Mouse (Mus musculus) forebrain, embryonic 10.5 days (tissue): ENCODE results near the gene Ppm1j. TPM values are rescaled to one million over a fixed set of nuclear protein-coding genes. Genes with fewer than 3 reads are reported as not detected.

ENCODE experiments used
- DNase-seq: peaks from one replicate; pipeline ENCODE4 v3.0.0-alpha.2; 2017; ENCODE audit warnings: low spot score; ENCODE audit errors: extremely low spot score
- H3K27ac ChIP-seq: fragments of 300-500 bp; sonication (generic); 2 replicates; pipeline ENCODE4 v1.5.1; 2016; ENCODE audit warnings: mild to moderate bottlenecking
- H3K27me3 ChIP-seq: fragments of 300-500 bp; sonication (generic); 2 replicates; pipeline ENCODE4 v1.6.1; 2016; ENCODE audit warnings: mild to moderate bottlenecking; ENCODE audit not compliant: poor library complexity, severe bottlenecking
- H3K36me3 ChIP-seq: fragments of 300-500 bp; sonication (generic); replicated peaks from 2 replicates; pipeline ENCODE4 v1.6.1; 2016; ENCODE audit warnings: mild to moderate bottlenecking, moderate library complexity
- H3K4me1 ChIP-seq: fragments of 300-500 bp; sonication (generic); 2 replicates; pipeline ENCODE4 v1.6.1; 2016
- H3K4me3 ChIP-seq: fragments of 300-500 bp; sonication (generic); 2 replicates; pipeline ENCODE4 v1.5.1; 2016; ENCODE audit warnings: mild to moderate bottlenecking, moderate library complexity
- H3K9me3 ChIP-seq: fragments of 300-500 bp; sonication (generic); 2 replicates; pipeline ENCODE4 v1.6.1; 2016; ENCODE audit warnings: mild to moderate bottlenecking, moderate library complexity
- WGBS: fragments of 180-500 bp; shearing (Covaris S2); methylation state at CpG from one replicate; pipeline ENCODE4 v1.1.7; 2016; 5-methylcytosine and 5-hydroxymethylcytosine counted together
- polyA plus RNA-seq: library from polyadenylated mRNA; unstranded; fragments of >200 nt; fragmentation: Nextera tagmentation; extraction: Ambion mirVana; gene quantifications from 2 replicates; pipeline ENCODE4 v1.2.1, GENCODE M21; 2016

The Ppm1j gene
- polyA plus RNA-seq, 1 experiment from 2014 or later = 1.6 TPM

DNA sequence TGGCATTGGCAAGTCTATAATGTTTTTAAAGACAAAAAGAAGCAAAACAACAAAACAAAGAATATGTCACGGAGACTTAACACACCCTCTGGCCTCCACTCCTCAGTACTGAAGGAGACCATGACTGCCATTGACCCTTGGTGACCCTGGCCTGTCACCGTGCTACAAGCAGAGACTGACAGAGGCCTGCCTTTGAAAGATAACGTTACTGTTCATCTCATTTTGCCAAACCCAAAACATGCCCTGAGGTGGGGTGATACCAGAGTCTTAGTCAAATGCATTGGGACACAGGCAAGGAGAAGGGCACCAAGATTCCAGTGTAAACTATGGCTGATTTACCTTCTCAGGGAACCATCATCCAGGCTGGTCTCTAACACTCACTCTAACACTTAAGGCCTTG is 11.7 kb upstream of the Ppm1j start:
- peaks cover 10% of the 10 kb centered on the region; the same call in 1 of the 2 replicates for H3K4me1 ChIP-seq
- H3K27me3 ChIP-seq = peaks cover 31% of the 10 kb centered on the region
- no peaks in the 10 kb centered on the region for H3K36me3 ChIP-seq
- WGBS = 67% methylated on average over 3 of the region's 3 CpGs
- no peak for DNase-seq
- no peaks in the 10 kb centered on the region for H3K9me3 ChIP-seq
- H3K4me3 ChIP-seq = no peak overlapping the region
- H3K27ac ChIP-seq = no peak overlapping the region

DNA sequence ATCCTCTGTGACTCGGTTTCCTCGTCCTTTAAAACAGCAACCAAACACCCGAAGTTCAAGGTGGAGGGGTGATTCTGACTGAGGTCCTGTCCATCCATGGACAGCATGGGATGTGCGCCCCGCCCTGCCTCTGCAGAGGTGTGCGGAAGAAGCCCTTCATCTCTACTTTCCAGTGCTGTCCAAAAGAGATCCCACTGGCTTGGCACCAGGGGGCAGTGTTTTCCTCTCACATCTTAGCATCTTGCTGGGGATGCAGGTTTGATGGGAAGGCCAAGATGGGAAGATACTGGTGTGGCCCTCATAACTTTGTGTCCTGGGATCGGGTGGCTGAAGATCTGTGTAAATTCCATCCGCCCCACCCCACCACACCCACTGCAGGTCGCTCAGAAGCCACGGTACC is 10.8 kb upstream of the Ppm1j start:
- Histone ChIP-seq H3K27ac (no peak overlapping the region), H3K4me3 (no peak overlapping the region), H3K36me3 (no peaks in the 10 kb centered on the region), H3K27me3 (peaks cover 33% of the 10 kb centered on the region), H3K9me3 (no peaks in the 10 kb centered on the region), H3K4me1 (peaks cover 10% of the 10 kb centered on the region; the same call in 1 of the 2 replicates)
- WGBS = 58% methylated on average over 10 of the region's 10 CpGs
- no peak for DNase-seq

DNA sequence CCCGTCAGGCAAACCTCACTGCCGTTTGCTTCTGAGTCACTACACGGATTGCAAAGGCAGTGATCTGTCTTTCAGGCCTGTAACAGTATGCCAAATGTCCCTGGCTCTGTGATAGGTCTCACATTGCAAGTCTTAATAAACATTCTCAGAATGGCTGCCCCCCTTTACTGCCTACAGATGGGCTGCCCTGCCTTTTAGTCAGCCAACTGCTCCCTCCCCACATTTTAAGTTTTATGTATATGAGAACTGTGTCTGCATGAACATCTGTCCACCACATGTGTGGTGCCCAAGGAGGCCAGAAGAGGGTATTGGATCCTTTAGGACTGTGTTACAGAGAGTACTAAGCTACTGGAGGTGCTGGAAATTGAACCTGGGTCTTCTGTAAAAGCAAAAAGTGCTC is 9.9 kb upstream of the Ppm1j start:
- H3K27me3 ChIP-seq = peaks cover 38% of the 10 kb centered on the region
- no peak for DNase-seq
- no peaks in the 10 kb centered on the region for H3K36me3 ChIP-seq
- H3K9me3 ChIP-seq = no peaks in the 10 kb centered on the region
- no peak overlapping the region for H3K27ac ChIP-seq
- 85% methylated on average over 3 of the region's 3 CpGs for WGBS
- no peak overlapping the region for H3K4me3 ChIP-seq
- H3K4me1 ChIP-seq = peaks cover 10% of the 10 kb centered on the region; the same call in 1 of the 2 replicates

DNA sequence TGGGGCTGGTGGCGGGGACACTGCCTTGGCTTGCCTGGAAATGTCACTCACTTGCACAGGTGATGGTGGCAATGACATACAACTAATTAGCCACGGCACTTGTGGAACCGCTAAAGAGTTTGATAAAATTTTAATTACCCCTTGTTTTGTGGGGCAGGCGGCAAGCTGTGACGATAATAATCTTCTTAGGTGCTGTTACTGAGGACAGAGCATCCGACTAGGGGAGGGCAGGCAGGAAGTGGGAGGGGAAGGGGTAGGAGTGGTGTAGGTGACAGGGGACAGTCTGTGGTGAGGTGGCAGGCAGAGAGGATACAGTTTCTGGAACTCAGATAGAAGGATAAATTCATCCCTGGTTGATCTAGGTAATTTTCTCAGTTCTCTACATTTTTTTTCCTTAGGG is 9.4 kb upstream of the Ppm1j start:
- H3K4me3 ChIP-seq = no peak overlapping the region
- H3K36me3 ChIP-seq = no peaks in the 10 kb centered on the region
- H3K9me3 ChIP-seq = no peaks in the 10 kb centered on the region
- H3K4me1 ChIP-seq = peaks cover 13% of the 10 kb centered on the region; the same call in 1 of the 2 replicates
- H3K27ac ChIP-seq = no peak overlapping the region
- H3K27me3 ChIP-seq = peaks cover 44% of the 10 kb centered on the region
- no peak for DNase-seq
- 66% methylated on average over 6 of the region's 6 CpGs for WGBS

DNA sequence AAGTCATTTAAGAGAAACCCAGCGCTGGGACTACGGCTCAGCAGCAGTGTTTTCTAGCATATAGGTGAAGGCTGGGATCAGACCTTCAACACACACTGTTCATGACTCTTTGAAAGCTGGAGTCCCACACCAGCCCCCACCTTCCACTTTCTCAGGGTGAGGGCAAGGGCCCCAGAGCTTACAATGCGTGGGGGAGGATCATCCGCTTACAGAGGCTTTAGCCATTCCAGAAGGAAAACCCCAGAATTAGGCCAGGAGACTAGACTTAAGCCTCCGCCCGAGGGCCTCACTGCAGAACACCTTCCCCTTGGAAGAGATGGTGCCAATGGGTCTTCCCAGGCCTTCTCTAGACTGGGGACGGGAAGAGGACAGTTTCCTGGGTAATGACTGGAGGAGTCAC is 7.6 kb upstream of the Ppm1j start:
- peaks cover 62% of the 10 kb centered on the region for H3K27me3 ChIP-seq
- no peak overlapping the region for H3K27ac ChIP-seq
- no peaks in the 10 kb centered on the region for H3K9me3 ChIP-seq
- no peak for DNase-seq
- WGBS = 70% methylated on average over 7 of the region's 7 CpGs
- no peak overlapping the region for H3K4me3 ChIP-seq
- H3K4me1 ChIP-seq = peaks cover 28% of the 10 kb centered on the region
- H3K36me3 ChIP-seq = no peaks in the 10 kb centered on the region

- no peaks in the 10 kb centered on the region for H3K9me3 ChIP-seq
- no peak overlapping the region for H3K27ac ChIP-seq
- peak overlapping the region; percentile 47 for H3K4me3 ChIP-seq
- peaks cover 44% of the 10 kb centered on the region for H3K4me1 ChIP-seq
- DNase-seq = peak; percentile 55
- 1% methylated on average over 20 of the region's 20 CpGs for WGBS
- peaks cover 89% of the 10 kb centered on the region for H3K27me3 ChIP-seq
- no peaks in the 10 kb centered on the region for H3K36me3 ChIP-seq
These were observed 3.5 kb upstream of the Ppm1j start for GRCm38 (mm10) chr3:104777342-104777741.

DNA sequence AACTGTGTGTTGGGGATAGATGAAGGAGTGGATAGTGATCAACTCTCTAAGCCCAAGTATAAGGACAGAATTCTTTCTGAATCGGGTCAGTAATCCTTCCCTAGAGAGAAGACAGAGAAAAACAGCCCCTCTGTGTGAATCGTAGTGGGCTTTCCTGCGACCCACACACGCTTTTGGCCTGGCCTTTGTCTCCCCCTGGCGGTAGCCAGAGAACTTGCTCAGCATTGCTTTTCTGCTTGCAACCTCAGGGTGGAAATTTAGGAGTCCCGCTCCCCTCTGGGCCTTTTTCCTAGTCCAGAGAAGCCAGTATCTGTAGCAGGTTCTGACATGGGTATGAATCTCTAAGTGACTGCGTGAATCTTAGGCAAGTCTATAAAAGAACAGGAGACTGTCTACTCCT is 907 bp upstream of the Ppm1j start:
- no peaks in the 10 kb centered on the region for H3K36me3 ChIP-seq

DNA sequence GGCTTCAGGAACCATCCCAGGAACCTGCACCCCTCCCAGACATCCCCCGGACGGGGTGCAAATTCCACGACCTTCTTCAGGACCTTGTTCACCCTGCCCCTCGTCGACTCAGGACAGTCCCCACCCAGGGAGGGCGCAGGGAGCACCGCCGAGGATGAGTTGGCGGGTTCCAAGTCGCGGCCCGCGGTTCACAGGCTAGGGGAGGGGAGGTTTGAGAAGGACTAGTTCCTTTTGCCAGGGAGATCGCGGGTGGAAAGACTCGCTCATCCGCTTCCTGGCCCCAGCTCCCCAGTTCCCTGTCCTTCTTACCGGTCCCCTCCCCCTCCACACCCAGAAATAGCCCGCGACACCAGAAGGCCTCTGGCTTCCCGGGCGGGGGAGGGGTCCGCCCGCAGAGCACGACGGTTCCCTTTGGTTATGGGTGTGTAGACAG is 631 bp downstream of the Ppm1j start, which contains the start of gene Fam19a3:
Gene Fam19a3, minus strand, starts transcription at position 370 of the 433 bp plus-strand sequence.
- WGBS = under 1% methylated on average over 26 of the region's 26 CpGs
- peak; percentile 31 for DNase-seq

More for the DNA sequence above, 907 bp upstream of the Ppm1j start:
- Histone ChIP-seq H3K27me3 (peaks cover 96% of the 10 kb centered on the region), H3K27ac (no peak overlapping the region), H3K9me3 (no peaks in the 10 kb centered on the region), H3K4me1 (peaks cover 36% of the 10 kb centered on the region), H3K4me3 (no peak overlapping the region)
- WGBS = 2% methylated on average over 7 of the region's 7 CpGs
- DNase-seq = peak; percentile 72

DNA sequence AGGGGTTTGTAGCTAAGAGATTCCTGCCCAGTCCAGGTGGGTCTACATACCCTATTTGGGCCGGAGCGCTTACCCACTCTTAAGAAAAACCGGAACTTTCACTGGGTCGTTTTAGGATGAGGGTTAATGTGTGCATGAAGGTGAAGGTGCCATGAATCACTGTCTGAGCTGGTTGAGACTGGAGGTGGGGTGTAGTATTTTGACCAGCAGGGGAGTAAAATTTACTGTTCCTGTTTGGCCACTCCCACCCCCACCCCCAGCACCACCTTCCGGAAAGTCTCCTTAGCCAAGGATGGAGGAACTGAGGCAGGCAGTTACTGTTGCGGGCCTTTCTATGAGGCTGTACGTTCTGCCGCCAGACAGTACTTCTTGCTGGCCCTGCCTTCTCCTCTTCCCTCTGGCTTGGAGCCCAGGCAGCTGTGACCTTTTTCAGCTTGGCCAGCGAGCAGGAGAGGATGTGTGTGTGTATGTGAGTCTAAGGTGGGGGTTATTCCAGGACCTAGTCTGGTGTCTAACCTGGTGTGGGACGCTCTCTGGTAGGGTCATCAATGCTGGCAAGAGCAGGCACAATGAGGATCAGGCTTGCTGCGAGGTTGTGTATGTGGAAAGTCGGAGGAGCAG is 1.3 kb downstream of the Ppm1j start:
- WGBS = 15% methylated on average over 12 of the region's 12 CpGs
- H3K4me3 ChIP-seq = peak overlapping the region; percentile 59
- no peaks in the 10 kb centered on the region for H3K9me3 ChIP-seq
- no peak for DNase-seq
- peaks cover 27% of the 10 kb centered on the region for H3K4me1 ChIP-seq
- H3K27ac ChIP-seq = no peak overlapping the region
- H3K36me3 ChIP-seq = no peaks in the 10 kb centered on the region
- peaks cover 100% of the 10 kb centered on the region for H3K27me3 ChIP-seq

More for the DNA sequence above, 631 bp downstream of the Ppm1j start, which contains the start of gene Fam19a3:
- Histone ChIP-seq H3K9me3 (no peaks in the 10 kb centered on the region), H3K4me3 (peak within 1 kb of the TSS; percentile 59), H3K4me1 (peaks cover 33% of the 10 kb centered on the region), H3K36me3 (no peaks in the 10 kb centered on the region), H3K27me3 (peaks cover 100% of the 10 kb centered on the region), H3K27ac (peak within 1 kb of the TSS; percentile 26; the same call in 1 of the 2 replicates)

DNA sequence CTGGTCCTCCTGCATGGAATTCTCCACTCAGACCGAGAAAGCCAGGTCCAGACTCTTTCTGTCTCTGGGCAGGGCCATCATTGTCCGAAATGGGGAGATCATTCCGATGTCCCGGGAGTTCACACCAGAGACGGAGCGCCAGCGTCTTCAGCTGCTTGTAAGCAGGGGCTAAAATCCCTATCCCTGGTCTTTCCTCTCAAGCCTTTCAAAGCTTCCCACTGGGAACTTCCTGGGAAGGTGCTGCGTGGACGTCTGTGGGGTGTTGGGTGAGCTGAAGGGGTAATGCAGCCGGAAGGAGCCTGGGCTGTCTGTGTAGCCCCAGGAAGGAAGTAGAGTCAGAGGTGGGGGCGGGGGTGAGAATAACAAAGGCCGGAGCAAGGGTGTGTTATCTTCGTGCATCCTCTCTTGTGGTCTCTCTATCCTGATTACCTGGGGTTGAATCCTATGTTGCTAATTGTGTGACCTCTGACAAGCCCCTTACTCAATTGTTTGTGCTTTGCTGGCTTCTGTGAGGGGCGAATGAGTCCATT is 3.2 kb downstream of the Ppm1j start:
- H3K4me3 ChIP-seq = no peak overlapping the region
- 42% methylated on average over 14 of the region's 14 CpGs for WGBS
- no peak for DNase-seq
- H3K27ac ChIP-seq = no peak overlapping the region
- H3K36me3 ChIP-seq = no peaks in the 10 kb centered on the region
- peaks cover 91% of the 10 kb centered on the region for H3K27me3 ChIP-seq
- peaks cover 30% of the 10 kb centered on the region for H3K4me1 ChIP-seq
- no peaks in the 10 kb centered on the region for H3K9me3 ChIP-seq

DNA sequence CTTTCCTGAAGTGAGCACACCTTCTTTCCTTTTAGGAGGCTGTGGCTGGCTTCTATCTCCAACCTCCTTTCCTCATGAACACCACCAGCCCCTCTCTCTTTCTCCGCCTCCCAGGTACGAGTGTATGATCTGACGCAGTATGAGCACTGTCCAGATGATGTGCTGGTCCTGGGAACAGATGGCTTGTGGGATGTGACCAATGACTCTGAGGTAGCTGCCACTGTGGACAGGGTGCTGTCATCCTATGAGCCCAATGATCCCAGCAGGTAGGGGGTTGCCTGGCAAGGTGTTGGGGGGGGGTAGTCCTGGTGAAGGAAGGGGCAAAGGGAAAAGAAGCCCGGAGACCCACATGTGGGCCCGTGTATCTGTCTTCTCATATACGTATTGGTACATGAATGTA is 4.4 kb downstream of the Ppm1j start:
- no peak for DNase-seq

GRCm38 (mm10) chr3:104788075-104788474 is 7.2 kb downstream of the Ppm1j start, which contains the start of gene Rhoc:
Rhoc (plus strand) TSS chr3:104788375.
- H3K27me3 ChIP-seq = peaks cover 64% of the 10 kb centered on the region
- peak within 1 kb of the TSS; percentile 89 for H3K27ac ChIP-seq
- peak within 1 kb of the TSS; percentile 75 for H3K4me3 ChIP-seq
- H3K9me3 ChIP-seq = no peaks in the 10 kb centered on the region
- no peak for DNase-seq
- H3K36me3 ChIP-seq = peaks cover 15% of the 10 kb centered on the region
- H3K4me1 ChIP-seq = peaks cover 50% of the 10 kb centered on the region
- 28% methylated on average over 3 of the region's 3 CpGs for WGBS

More for the DNA sequence above, 4.4 kb downstream of the Ppm1j start:
- peaks cover 42% of the 10 kb centered on the region for H3K4me1 ChIP-seq
- H3K27me3 ChIP-seq = peaks cover 91% of the 10 kb centered on the region
- no peaks in the 10 kb centered on the region for H3K9me3 ChIP-seq
- H3K36me3 ChIP-seq = no peaks in the 10 kb centered on the region
- 85% methylated on average over 6 of the region's 6 CpGs for WGBS
- no peak overlapping the region for H3K27ac ChIP-seq
- no peak overlapping the region for H3K4me3 ChIP-seq

GRCm38 (mm10) chr3:104788561-104789311 is 7.9 kb downstream of the Ppm1j start:
- H3K9me3 ChIP-seq = no peaks in the 10 kb centered on the region
- peak overlapping the region; percentile 75 for H3K4me3 ChIP-seq
- peaks cover 21% of the 10 kb centered on the region for H3K36me3 ChIP-seq
- H3K27ac ChIP-seq = peak overlapping the region; percentile 89
- H3K27me3 ChIP-seq = peaks cover 57% of the 10 kb centered on the region
- H3K4me1 ChIP-seq = peaks cover 57% of the 10 kb centered on the region
- DNase-seq = peak; percentile 82
- under 1% methylated on average over 48 of the region's 52 CpGs for WGBS
